8 mouse cellular contexts compared by ENCODE assay signal in genomic region chr5:123397786-123398185, GRCm38 (mm10). TPM values are rescaled to one million over a fixed set of nuclear protein-coding genes. Genes with fewer than 3 reads are reported as not detected.
DNase-seq lines count a peak whose midpoint lies in the region; ATAC-seq lines count a peak whose summit lies in the region.

No protein-coding gene starts in this region.

- H3K9ac ChIP-seq in midbrain, embryonic 11.5 days (ENCODE audit: low read length): no peak overlapping the region
- H3K9ac ChIP-seq in embryonic facial prominence, embryonic 15.5 days: no peak overlapping the region
- H3K9ac ChIP-seq in intestine, embryonic 14.5 days (ENCODE audit: low read length): no peak overlapping the region
- H3K9ac ChIP-seq in midbrain, embryonic 12.5 days (replicated peaks): 0 out of 2 replicates have a peak overlapping the region, but pooled peaks have one; percentile 28

- no peak for ATAC-seq in midbrain, embryonic 11.5 days (ENCODE audit: low FRiP score)
- no peak for ATAC-seq in embryonic facial prominence, embryonic 15.5 days (ENCODE audit: insufficient number of reproducible peaks, low FRiP score, low TSS enrichment, low read depth)
- no peak for ATAC-seq in intestine, embryonic 14.5 days (replicated peaks; ENCODE audit: low FRiP score, low TSS enrichment, low read depth)
- ATAC-seq in midbrain, embryonic 12.5 days (ENCODE audit: low FRiP score, low read depth): no peak
- ATAC-seq in megakaryocyte-erythroid progenitor cell, adult 5-6 weeks (replicated peaks; ENCODE audit: low FRiP score, low TSS enrichment, poor library complexity, severe bottlenecking): no peak
- no peak for ATAC-seq in megakaryocyte progenitor cell, adult 5-6 weeks (replicated peaks; ENCODE audit: poor library complexity)

- DNase-seq in midbrain, embryonic 10.5 days (ENCODE audit: low spot score): no peak
- DNase-seq in midbrain, embryonic 11.5 days (ENCODE audit: low spot score, missing footprints): no peak
- DNase-seq in intestine, embryonic 14.5 days (ENCODE audit: low spot score): no peak
- DNase-seq in layer of hippocampus, postnatal 10 days (ENCODE audit: low spot score in 2 of 2): no peak

- H3K36me3 ChIP-seq in midbrain, embryonic 10.5 days: no peaks in the 10 kb centered on the region
- H3K36me3 ChIP-seq in midbrain, embryonic 11.5 days (ENCODE audit: control insufficient read depth, insufficient read depth, low read length): no peaks in the 10 kb centered on the region
- no peaks in the 10 kb centered on the region for H3K36me3 ChIP-seq in embryonic facial prominence, embryonic 15.5 days
- H3K36me3 ChIP-seq in intestine, embryonic 14.5 days (ENCODE audit: control insufficient read depth, insufficient read depth, low read length): no peaks in the 10 kb centered on the region
- no peaks in the 10 kb centered on the region for H3K36me3 ChIP-seq in midbrain, embryonic 12.5 days

- no peaks in the 10 kb centered on the region for H3K9me3 ChIP-seq in midbrain, embryonic 10.5 days (replicated peaks)
- no peaks in the 10 kb centered on the region for H3K9me3 ChIP-seq in midbrain, embryonic 11.5 days (ENCODE audit: control insufficient read depth, low read length)
- H3K9me3 ChIP-seq in embryonic facial prominence, embryonic 15.5 days (replicated peaks): no peaks in the 10 kb centered on the region
- H3K9me3 ChIP-seq in intestine, embryonic 14.5 days (ENCODE audit: control insufficient read depth, low read length): no peaks in the 10 kb centered on the region
- no peaks in the 10 kb centered on the region for H3K9me3 ChIP-seq in midbrain, embryonic 12.5 days

- H3K27me3 ChIP-seq in midbrain, embryonic 10.5 days (ENCODE audit: low read depth, poor library complexity, severe bottlenecking): no peaks in the 10 kb centered on the region
- H3K27me3 ChIP-seq in midbrain, embryonic 11.5 days (ENCODE audit: control insufficient read depth, insufficient read depth, low read length): no peaks in the 10 kb centered on the region
- no peaks in the 10 kb centered on the region for H3K27me3 ChIP-seq in embryonic facial prominence, embryonic 15.5 days
- no peaks in the 10 kb centered on the region for H3K27me3 ChIP-seq in intestine, embryonic 14.5 days (replicated peaks; ENCODE audit: control insufficient read depth, insufficient read depth, low read length)
- H3K27me3 ChIP-seq in midbrain, embryonic 12.5 days: no peaks in the 10 kb centered on the region

- no peak overlapping the region for H3K27ac ChIP-seq in midbrain, embryonic 10.5 days (replicated peaks)
- H3K27ac ChIP-seq in midbrain, embryonic 11.5 days (ENCODE audit: low read depth, low read length): no peak overlapping the region
- 0 out of 2 replicates have a peak overlapping the region, but pooled peaks have one; percentile 23 for H3K27ac ChIP-seq in embryonic facial prominence, embryonic 15.5 days (replicated peaks)
- H3K27ac ChIP-seq in intestine, embryonic 14.5 days (ENCODE audit: low read depth): no peak overlapping the region
- no peak overlapping the region for H3K27ac ChIP-seq in midbrain, embryonic 12.5 days (replicated peaks)

- H3K4me1 ChIP-seq in midbrain, embryonic 10.5 days: peaks cover 44% of the 10 kb centered on the region
- H3K4me1 ChIP-seq in midbrain, embryonic 11.5 days (ENCODE audit: control insufficient read depth, insufficient read depth, low read length): peaks cover 22% of the 10 kb centered on the region
- peaks cover 38% of the 10 kb centered on the region for H3K4me1 ChIP-seq in embryonic facial prominence, embryonic 15.5 days
- H3K4me1 ChIP-seq in intestine, embryonic 14.5 days (replicated peaks; ENCODE audit: control insufficient read depth, insufficient read depth, low read length): peaks cover 26% of the 10 kb centered on the region
- H3K4me1 ChIP-seq in midbrain, embryonic 12.5 days: peaks cover 35% of the 10 kb centered on the region

- WGBS in midbrain, embryonic 10.5 days: 83% methylated on average over 11 of the region's 11 CpGs
- WGBS in midbrain, embryonic 11.5 days: 84% methylated on average over 11 of the region's 11 CpGs
- WGBS in embryonic facial prominence, embryonic 15.5 days: 54% methylated on average over 11 of the region's 11 CpGs
- 79% methylated on average over 11 of the region's 11 CpGs for WGBS in intestine, embryonic 14.5 days
- WGBS in midbrain, embryonic 12.5 days: 86% methylated on average over 11 of the region's 11 CpGs

- no peak overlapping the region for H3K4me2 ChIP-seq in midbrain, embryonic 11.5 days
- H3K4me2 ChIP-seq in embryonic facial prominence, embryonic 15.5 days (replicated peaks): peak overlapping the region; percentile 83
- peak overlapping the region; percentile 79 for H3K4me2 ChIP-seq in intestine, embryonic 14.5 days (ENCODE audit: low read length)
- H3K4me2 ChIP-seq in midbrain, embryonic 12.5 days (replicated peaks): peak overlapping the region; percentile 89

- peak overlapping the region; percentile 5; the same call in 1 of the 2 replicates for H3K4me3 ChIP-seq in midbrain, embryonic 10.5 days
- no peak overlapping the region for H3K4me3 ChIP-seq in midbrain, embryonic 11.5 days (ENCODE audit: low read depth, low read length)
- H3K4me3 ChIP-seq in embryonic facial prominence, embryonic 15.5 days (replicated peaks): peak overlapping the region; percentile 96
- no peak overlapping the region for H3K4me3 ChIP-seq in intestine, embryonic 14.5 days (ENCODE audit: low read depth, low read length)
- H3K4me3 ChIP-seq in midbrain, embryonic 12.5 days: no peak overlapping the region

RNA-seq across cellular contexts. Expression of gene Mlxip, which starts 3.2 kb away (rescaled TPM):
- polyA plus RNA-seq in midbrain, embryonic 10.5 days (2016; fragmentation: Nextera tagmentation; extraction: Ambion mirVana): 16.0 and 16.7 TPM in 2 replicates
- 15.5 and 18.3 TPM in 2 replicates for polyA plus RNA-seq in midbrain, embryonic 11.5 days (2014; fragmentation: Nextera tagmentation; extraction: Ambion mirVana)
- polyA plus RNA-seq in embryonic facial prominence, embryonic 15.5 days (2015; fragmentation: Nextera tagmentation; extraction: Ambion mirVana): 17.9 and 20.7 TPM in 2 replicates
- polyA plus RNA-seq in intestine, embryonic 14.5 days (2014; fragmentation: Nextera tagmentation; extraction: Ambion mirVana): 26.5 and 29.1 TPM in 2 replicates
- polyA plus RNA-seq in midbrain, embryonic 12.5 days (2016; fragmentation: Nextera tagmentation; extraction: Ambion mirVana): 16.8 and 21.5 TPM in 2 replicates
- total RNA-seq in megakaryocyte-erythroid progenitor cell, adult 5-6 weeks (2014; fragmentation: Nextera tagmentation): 25.0 and 30.1 TPM in 2 replicates
- 5.1 and 7.9 TPM in 2 replicates for total RNA-seq in megakaryocyte-erythroid progenitor cell, adult 5-6 weeks (2017)
- total RNA-seq in megakaryocyte progenitor cell, adult 5-6 weeks (2015): 32.6 TPM in 2 replicates
- total RNA-seq in megakaryocyte progenitor cell, adult 5-6 weeks (2017): 11.0 and 11.3 TPM in 2 replicates
- total RNA-seq in layer of hippocampus, postnatal 10 days (2021): 10 to 100 TPM; 22.3 to 22.7 TPM

RNA-seq across cellular contexts. Expression of gene Bcl7a, which starts 54.2 kb away (rescaled TPM):
- polyA plus RNA-seq in midbrain, embryonic 10.5 days (2016; fragmentation: Nextera tagmentation; extraction: Ambion mirVana): 35.3 and 44.6 TPM in 2 replicates
- polyA plus RNA-seq in midbrain, embryonic 11.5 days (2014; fragmentation: Nextera tagmentation; extraction: Ambion mirVana): 45.3 and 48.4 TPM in 2 replicates
- polyA plus RNA-seq in embryonic facial prominence, embryonic 15.5 days (2015; fragmentation: Nextera tagmentation; extraction: Ambion mirVana): 28.9 and 31.0 TPM in 2 replicates
- 21.1 and 24.0 TPM in 2 replicates for polyA plus RNA-seq in intestine, embryonic 14.5 days (2014; fragmentation: Nextera tagmentation; extraction: Ambion mirVana)
- 56.7 and 59.8 TPM in 2 replicates for polyA plus RNA-seq in midbrain, embryonic 12.5 days (2016; fragmentation: Nextera tagmentation; extraction: Ambion mirVana)
- total RNA-seq in megakaryocyte-erythroid progenitor cell, adult 5-6 weeks (2014; fragmentation: Nextera tagmentation): 34.6 and 46.7 TPM in 2 replicates
- total RNA-seq in megakaryocyte-erythroid progenitor cell, adult 5-6 weeks (2017): 18.7 and 26.4 TPM in 2 replicates
- 16.3 and 20.0 TPM in 2 replicates for total RNA-seq in megakaryocyte progenitor cell, adult 5-6 weeks (2015)
- total RNA-seq in megakaryocyte progenitor cell, adult 5-6 weeks (2017): 14.7 and 17.5 TPM in 2 replicates
- total RNA-seq in layer of hippocampus, postnatal 10 days (2021): 10 to 100 TPM; 72.7 to 78.5 TPM

Comparison
In these comparisons a context has a peak if more than half of its experiments do, and no peak if none do; other contexts are left out.
1. H3K4me3 ChIP-seq: peak in midbrain, embryonic 10.5 days (single experiment) and embryonic facial prominence, embryonic 15.5 days (single experiment); none in midbrain, embryonic 11.5 days (single experiment), intestine, embryonic 14.5 days (single experiment) and midbrain, embryonic 12.5 days (single experiment).